Mouse (Mus musculus): ENCODE data around the gene Cxadr.
"Not testable (repeated sequence)": the region's sequence is repeated elsewhere in the genome, so short reads cannot be mapped to it uniquely, and the experiment has no call there.

Gene Cxadr

GRCm38 (mm10) chr16:78364554-78364953 lies 63.3 kb downstream of the Cxadr start:
- not testable (repeated sequence) for DNase-seq (ENCODE audit: low spot score in 2 of 2)

DNA sequence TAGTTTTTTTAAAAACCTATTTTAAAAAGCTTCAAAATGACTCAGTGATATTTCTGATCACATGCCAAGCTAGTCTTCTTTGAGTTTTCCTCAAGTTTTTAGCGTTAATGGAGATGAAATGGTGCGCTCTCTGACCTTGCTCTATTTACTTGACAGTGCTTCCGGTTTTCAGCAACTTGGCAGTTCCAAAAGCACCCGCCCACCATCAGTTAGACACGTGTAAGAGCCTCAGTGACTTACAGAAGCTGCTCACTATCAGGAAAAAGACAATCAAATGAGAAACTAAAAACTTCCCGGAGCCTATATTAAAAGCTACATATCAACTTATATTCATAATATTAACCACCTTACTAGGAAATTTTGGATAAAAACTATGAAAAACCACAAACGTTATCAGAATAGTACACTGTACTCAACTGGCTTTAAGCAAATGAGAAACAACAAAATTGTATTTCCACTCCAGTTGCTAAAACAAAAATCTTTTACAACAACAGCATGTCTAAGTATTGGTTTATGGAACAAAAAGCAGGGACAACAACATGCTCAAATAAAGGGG lies 70.3 kb downstream of the Cxadr start:
- DNase-seq (ENCODE audit: low spot score in 2 of 2) = no peak

DNA sequence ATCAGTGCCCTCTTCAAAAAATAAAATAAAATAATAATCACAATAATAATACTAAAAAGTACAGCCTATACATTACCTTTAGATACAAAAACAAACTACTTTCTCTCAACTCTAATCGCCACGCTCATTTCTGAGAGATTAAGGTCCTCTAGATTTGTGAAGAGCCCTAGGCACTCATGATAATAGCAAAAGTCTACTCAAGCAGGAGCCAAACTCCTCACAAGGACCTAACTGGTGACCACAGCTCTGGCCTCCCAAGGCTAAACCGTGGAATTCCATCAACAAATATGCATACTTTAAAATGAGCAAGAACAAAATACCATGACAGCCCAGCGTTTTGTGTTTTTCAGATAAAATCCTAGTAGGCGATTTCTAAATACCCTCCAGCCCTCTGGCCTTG lies 71.5 kb downstream of the Cxadr start:
- no peak for DNase-seq (ENCODE audit: low spot score in 2 of 2)

DNA sequence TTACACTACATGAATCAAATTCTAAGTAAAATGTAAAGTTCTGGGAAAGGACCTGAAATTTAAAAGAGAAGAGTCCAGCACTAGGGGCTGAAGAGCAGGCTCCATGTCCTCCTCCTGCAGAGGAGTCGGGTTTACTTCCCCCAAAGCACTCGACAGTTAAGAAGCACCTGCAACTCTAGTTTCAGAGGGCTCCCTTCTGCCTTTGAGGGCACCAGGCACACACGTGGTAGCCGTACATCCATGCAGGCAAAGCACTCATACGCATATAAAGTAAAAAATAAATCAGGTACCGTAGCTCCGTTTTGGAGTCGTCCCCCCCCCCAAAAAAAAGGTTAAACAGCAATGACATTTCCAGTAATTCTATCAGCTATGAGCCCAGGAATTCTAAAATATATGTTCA lies 72.5 kb downstream of the Cxadr start:
- no peak for DNase-seq (ENCODE audit: low spot score in 2 of 2)

DNA sequence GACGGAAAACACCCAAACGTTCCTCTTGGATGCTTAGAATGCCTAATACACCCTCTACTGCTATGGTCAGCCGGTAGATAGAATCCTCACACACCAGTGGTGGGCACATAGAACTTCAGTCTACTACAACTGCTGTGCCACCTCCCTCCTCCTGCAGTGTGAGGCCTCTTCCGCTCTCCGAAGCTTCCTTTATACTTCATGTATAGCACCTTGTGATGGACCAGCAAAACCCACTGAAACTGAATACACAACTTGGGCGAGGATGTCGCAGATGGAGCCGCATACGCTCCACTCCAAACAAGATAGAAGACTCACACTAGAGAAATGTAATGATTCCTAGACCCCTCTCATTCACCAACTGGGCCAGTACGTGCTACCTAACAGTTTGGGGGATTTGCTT lies 73.9 kb downstream of the Cxadr start:
- no peak for DNase-seq (ENCODE audit: low spot score in 2 of 2)

GRCm38 (mm10) chr16:78375821-78376691 lies 74.8 kb downstream of the Cxadr start:
- peak; percentile 58 to 85 for DNase-seq (ENCODE audit: low spot score in 2 of 2)

DNA sequence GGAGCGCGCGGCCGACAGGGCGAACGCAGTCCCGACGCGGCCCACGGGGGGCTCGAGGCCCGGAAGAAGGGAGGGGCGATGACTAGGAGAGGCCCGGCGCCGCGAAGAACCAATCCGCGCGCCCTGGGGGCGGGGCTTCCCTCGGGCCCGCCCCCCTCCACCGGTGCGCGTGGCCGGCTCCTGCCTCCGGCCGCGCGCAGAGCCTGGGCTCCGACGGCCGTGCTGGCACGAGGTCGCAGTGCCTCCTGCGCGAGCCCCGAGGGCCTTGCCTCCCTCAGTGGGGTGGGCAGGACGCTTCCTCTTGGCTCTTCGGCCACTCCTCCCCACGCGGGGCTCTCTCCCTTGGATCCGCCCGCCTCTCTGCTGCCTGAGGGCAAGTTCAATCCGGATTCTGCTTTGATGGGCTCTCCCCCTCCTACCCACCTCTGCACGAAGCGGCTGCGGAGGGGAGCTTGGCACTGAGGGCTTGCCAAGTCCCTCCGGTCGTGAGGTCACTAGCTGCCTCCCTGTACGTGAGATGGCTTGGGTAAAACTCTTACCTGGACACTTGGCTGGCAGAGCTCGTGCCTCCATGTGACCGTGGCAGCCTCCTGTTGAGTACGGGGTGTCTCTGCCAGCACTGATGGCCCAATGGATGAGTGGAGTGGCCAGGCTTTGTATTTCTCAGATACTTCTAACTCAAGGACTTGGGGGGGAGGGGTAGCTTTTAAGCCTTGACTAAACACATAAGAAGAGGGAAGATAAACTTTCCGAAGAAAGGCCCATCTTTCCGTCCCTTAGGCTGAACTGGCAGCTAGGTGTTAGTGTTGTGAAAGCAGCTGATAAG lies 75.7 kb downstream of the Cxadr start, which contains the start of gene Btg3:
Btg3 (minus strand) TSS at position 448 of the 826 bp plus-strand sequence.
- DNase-seq (ENCODE audit: low spot score in 2 of 2) = peak; percentile 88 to 95

DNA sequence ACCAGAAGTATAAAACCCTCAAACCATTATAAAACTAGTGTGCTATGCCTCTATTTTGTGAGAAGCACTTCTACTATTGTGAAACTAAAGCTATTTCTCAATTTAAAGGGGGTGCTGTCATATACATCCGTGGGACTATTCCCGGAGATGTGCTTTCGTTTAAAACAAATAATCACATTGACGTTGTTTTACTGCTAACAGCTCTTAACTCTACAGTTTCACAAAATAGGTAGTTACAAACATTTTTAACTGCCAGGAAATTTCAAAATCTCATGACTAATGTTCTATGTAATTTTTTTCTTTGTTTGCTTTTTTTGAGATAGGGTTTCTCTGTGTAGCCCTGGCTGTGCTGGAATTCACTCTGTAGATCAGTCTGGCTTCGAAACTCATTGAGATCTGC lies 77.2 kb downstream of the Cxadr start:
- DNase-seq (ENCODE audit: low spot score in 2 of 2) = no peak

GRCm38 (mm10) chr16:78389122-78389521 lies 87.8 kb downstream of the Cxadr start:
- DNase-seq (ENCODE audit: low spot score in 2 of 2) = no peak

DNA sequence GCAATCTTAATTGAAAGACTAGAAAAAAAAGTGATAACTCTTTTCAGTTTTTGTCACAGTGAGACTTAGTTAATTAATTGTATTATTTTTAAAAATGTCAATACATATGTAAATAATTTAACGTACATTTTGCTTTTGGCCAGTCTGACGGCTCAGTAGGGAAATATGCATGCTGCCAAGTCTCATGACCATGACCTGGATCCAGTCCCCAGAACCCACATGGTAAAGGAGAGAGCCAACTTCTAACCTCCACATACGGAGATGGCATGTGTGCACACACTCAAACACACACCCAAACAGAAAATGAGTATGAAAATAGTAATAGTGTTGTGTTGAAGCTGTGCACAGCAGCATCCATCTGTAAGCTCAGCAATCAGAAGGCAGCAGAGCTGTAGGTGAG lies 88.7 kb downstream of the Cxadr start:
- no peak for DNase-seq (ENCODE audit: low spot score in 2 of 2)

- DNase-seq (ENCODE audit: low spot score in 2 of 2) = no peak
These were observed 90.1 kb downstream of the Cxadr start for GRCm38 (mm10) chr16:78391354-78391753.

GRCm38 (mm10) chr16:78398734-78399133 lies 97.4 kb downstream of the Cxadr start:
- no peak for DNase-seq (ENCODE audit: low spot score in 2 of 2)

DNA sequence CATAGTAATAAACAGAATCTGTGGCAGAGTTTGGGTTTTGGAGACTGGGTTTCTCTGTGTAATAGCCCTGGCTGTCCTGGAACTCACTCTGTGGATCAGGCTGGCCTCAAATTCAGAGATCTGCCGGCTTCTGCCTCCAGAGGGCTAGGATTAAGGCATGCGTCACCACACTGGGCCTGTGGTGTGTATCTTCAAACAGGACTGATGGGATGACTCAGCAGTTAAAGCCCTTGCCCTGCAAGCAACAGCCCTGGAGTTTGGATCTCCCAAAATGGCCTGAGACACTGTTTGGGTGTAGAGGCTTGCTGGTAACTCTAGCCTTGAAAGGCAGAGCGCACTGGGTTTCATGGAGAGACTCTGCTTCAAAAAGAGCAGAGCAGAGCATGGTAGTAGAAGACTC lies 98.1 kb downstream of the Cxadr start:
- DNase-seq (ENCODE audit: low spot score in 2 of 2) = no peak

DNA sequence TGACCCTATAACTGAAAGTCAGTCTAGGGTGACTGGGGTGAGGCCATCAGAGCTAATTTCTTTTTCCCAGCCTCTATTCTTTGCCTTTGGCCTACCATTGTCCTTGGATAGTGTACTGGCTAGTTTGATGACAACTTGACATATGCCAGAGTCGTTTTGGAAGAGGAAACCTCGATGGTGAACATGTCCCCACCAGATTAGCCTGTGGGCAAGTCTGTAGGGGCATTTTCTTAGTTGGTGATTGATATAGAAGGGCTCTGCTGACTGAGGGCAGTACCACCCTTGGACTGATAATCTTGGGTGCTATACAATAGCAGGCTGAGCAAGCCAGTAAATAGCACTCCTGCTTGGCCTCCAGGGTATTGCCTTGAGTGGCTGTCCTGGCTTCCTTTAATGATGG lies 101.0 kb downstream of the Cxadr start:
- DNase-seq (ENCODE audit: low spot score in 2 of 2) = no peak

- no peak for DNase-seq (ENCODE audit: low spot score in 2 of 2)
These were observed 105.4 kb downstream of the Cxadr start for GRCm38 (mm10) chr16:78406657-78407056.

DNA sequence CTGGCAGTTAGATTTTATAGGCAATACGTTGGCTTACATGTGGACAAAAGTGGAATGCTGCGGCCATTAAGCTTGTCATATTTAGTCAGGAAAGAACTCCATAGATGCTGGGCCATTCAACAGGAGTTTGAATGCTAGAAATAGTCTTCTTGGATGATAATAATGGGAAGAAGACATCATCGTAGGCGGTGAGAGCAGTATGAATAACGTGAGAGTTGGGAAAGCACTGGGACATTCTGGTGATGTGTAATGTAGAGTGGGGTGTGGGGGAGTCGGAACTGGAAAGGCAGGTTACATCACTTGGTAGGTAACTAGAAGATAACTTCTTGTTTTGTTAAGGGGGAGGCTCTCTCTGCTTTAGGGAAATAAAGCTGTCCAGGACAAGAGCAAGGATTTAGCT lies 106.6 kb downstream of the Cxadr start:
- DNase-seq (ENCODE audit: low spot score in 2 of 2) = no peak
